Mouse (Mus musculus) gastrocnemius, postnatal 25 days (tissue): ENCODE measurements around the gene Vat1. TPM values are rescaled to one million over a fixed set of nuclear protein-coding genes. Genes with fewer than 3 reads are reported as not detected.
"Not testable (repeated sequence)": the region's sequence is repeated elsewhere in the genome, so short reads cannot be mapped to it uniquely, and the experiment has no call there.

ENCODE experiments used
- DNase-seq: peaks from one replicate; pipeline ENCODE4 v3.0.0; 2022
- total RNA-seq, 2 experiments: library from RNA; stranded (reverse); gene quantifications; 1 replicate in 1 of 2; 2 replicates in 1 of 2; pipeline ENCODE4 v1.2.3; 2021

The Vat1 gene
- total RNA-seq, 2 experiments from 2014 or later = 13.1 to 19.3 TPM

GRCm38 (mm10) chr11:101442127-101442693 lies 23.8 kb downstream of the Vat1 start, which contains the start of gene Rpl27:
TSS of gene Rpl27 (plus strand) at chr11:101442298.
- DNase-seq = peak; percentile 98

GRCm38 (mm10) chr11:101441450-101442126 lies 24.4 kb downstream of the Vat1 start:
- DNase-seq = not testable (repeated sequence)

GRCm38 (mm10) chr11:101438006-101438405 lies 28.0 kb downstream of the Vat1 start:
- not testable (repeated sequence) for DNase-seq

GRCm38 (mm10) chr11:101436916-101437315 lies 29.1 kb downstream of the Vat1 start:
- DNase-seq = no peak

GRCm38 (mm10) chr11:101435831-101436230 lies 30.2 kb downstream of the Vat1 start:
- DNase-seq = no peak

- no peak for DNase-seq
These were observed 32.6 kb downstream of the Vat1 start for GRCm38 (mm10) chr11:101433396-101433795.

- no peak for DNase-seq
These were observed 34.7 kb downstream of the Vat1 start for GRCm38 (mm10) chr11:101431327-101431726.

GRCm38 (mm10) chr11:101426165-101426564 lies 39.9 kb downstream of the Vat1 start:
- DNase-seq = no peak

GRCm38 (mm10) chr11:101424925-101425813 lies 40.9 kb downstream of the Vat1 start, which contains the start of the genes Rundc1 and Ptges3l:
TSS of gene Rundc1 (plus strand) at chr11:101425085.
TSS of gene Ptges3l (minus strand) at chr11:101425333.
- peak; percentile 95 for DNase-seq

GRCm38 (mm10) chr11:101424105-101424851 lies 41.8 kb downstream of the Vat1 start, which contains the start of gene Gm27029:
TSS of gene Gm27029 (minus strand) at chr11:101424796.
- no peak for DNase-seq

GRCm38 (mm10) chr11:101420148-101420547 lies 45.9 kb downstream of the Vat1 start:
- no peak for DNase-seq

GRCm38 (mm10) chr11:101419610-101420009 lies 46.4 kb downstream of the Vat1 start:
- DNase-seq = no peak

- no peak for DNase-seq
These were observed 47.0 kb downstream of the Vat1 start for GRCm38 (mm10) chr11:101418991-101419390.

- peak; percentile 85 for DNase-seq
These were observed 48.8 kb downstream of the Vat1 start, which contains the start of gene Aarsd1 for GRCm38 (mm10) chr11:101417101-101417855. TSS of gene Aarsd1 (minus strand) at chr11:101417615.

- no peak for DNase-seq
These were observed 49.5 kb downstream of the Vat1 start for GRCm38 (mm10) chr11:101416433-101417100.

- DNase-seq = no peak
These were observed 50.7 kb downstream of the Vat1 start for GRCm38 (mm10) chr11:101415306-101415705.
